Mouse (Mus musculus) cerebellum, adult 2 months (tissue): ENCODE results near the gene Tmem206.

ENCODE experiments used
- CTCF ChIP-seq: fragments of 200-500 bp; IDR thresholded peaks from 2 replicates; pipeline ENCODE4 v1.5.1; 2011; ENCODE audit warnings: low read depth, mild to moderate bottlenecking, control low read depth, low read length, moderate library complexity, borderline replicate concordance; ENCODE audit not compliant: insufficient read depth
- POLR2A ChIP-seq: fragments of 200-500 bp; IDR thresholded peaks from 2 replicates; pipeline ENCODE4 v1.6.1; 2011; ENCODE audit warnings: low read length, control low read depth, borderline replicate concordance; ENCODE audit not compliant: insufficient read depth

GRCm38 (mm10) chr1:191298304-191298703 lies 27.4 kb upstream of the Tmem206 start:
- no peak for TF ChIP-seq CTCF
- TF ChIP-seq POLR2A: no peak
